Mouse (Mus musculus) brain, adult 2 months (tissue): ENCODE data around the gene Neurog1.

ENCODE experiments used
- DNase-seq: peaks from one replicate; pipeline ENCODE4 v3.0.0; 2011; ENCODE audit warnings: low read depth, low spot score

The Neurog1 gene

GRCm38 (mm10) chr13:56251924-56252619 lies at the start of gene Neurog1:
TSS of gene Neurog1 (minus strand) at chr13:56252163.
- no peak for DNase-seq

- no peak for DNase-seq
Observed at GRCm38 (mm10) chr13:56299336-56299735, 47.4 kb upstream of the Neurog1 start.

GRCm38 (mm10) chr13:56296659-56297020 lies 44.7 kb upstream of the Neurog1 start:
- DNase-seq: no peak

- DNase-seq: peak; percentile 75
Observed at GRCm38 (mm10) chr13:56295943-56296658, 44.1 kb upstream of the Neurog1 start, which contains the start of gene Cxcl14. TSS of gene Cxcl14 (minus strand) at chr13:56296551.

- no peak for DNase-seq
Observed at GRCm38 (mm10) chr13:56295586-56295942, 43.6 kb upstream of the Neurog1 start.

GRCm38 (mm10) chr13:56294908-56295307 lies 42.9 kb upstream of the Neurog1 start:
- no peak for DNase-seq

- DNase-seq: no peak
Observed at GRCm38 (mm10) chr13:56289998-56290397, 38.0 kb upstream of the Neurog1 start.

GRCm38 (mm10) chr13:56289261-56289660 lies 37.3 kb upstream of the Neurog1 start:
- no peak for DNase-seq

- no peak for DNase-seq
Observed at GRCm38 (mm10) chr13:56288601-56289000, 36.6 kb upstream of the Neurog1 start.

- DNase-seq: no peak
Observed at GRCm38 (mm10) chr13:56287091-56287490, 35.1 kb upstream of the Neurog1 start.

- no peak for DNase-seq
Observed at GRCm38 (mm10) chr13:56283321-56283720, 31.4 kb upstream of the Neurog1 start.

- DNase-seq: no peak
Observed at GRCm38 (mm10) chr13:56280356-56280755, 28.4 kb upstream of the Neurog1 start.

- peak; percentile 80 for DNase-seq
Observed at GRCm38 (mm10) chr13:56279439-56279838, 27.5 kb upstream of the Neurog1 start.

GRCm38 (mm10) chr13:56275171-56275570 lies 23.2 kb upstream of the Neurog1 start:
- DNase-seq: no peak

- DNase-seq: peak; percentile 17
Observed at GRCm38 (mm10) chr13:56270124-56270523, 18.2 kb upstream of the Neurog1 start.

GRCm38 (mm10) chr13:56267396-56267795 lies 15.4 kb upstream of the Neurog1 start:
- DNase-seq: no peak

GRCm38 (mm10) chr13:56266435-56266834 lies 14.5 kb upstream of the Neurog1 start:
- DNase-seq: peak; percentile 52

- peak; percentile 81 for DNase-seq
Observed at GRCm38 (mm10) chr13:56265661-56266060, 13.7 kb upstream of the Neurog1 start.

- no peak for DNase-seq
Observed at GRCm38 (mm10) chr13:56262269-56262668, 10.3 kb upstream of the Neurog1 start.

GRCm38 (mm10) chr13:56260344-56260780 lies 8.4 kb upstream of the Neurog1 start:
- DNase-seq: no peak

- DNase-seq: no peak
Observed at GRCm38 (mm10) chr13:56259926-56260250, 7.9 kb upstream of the Neurog1 start.

- peak; percentile 14 for DNase-seq
Observed at GRCm38 (mm10) chr13:56259021-56259925, 7.3 kb upstream of the Neurog1 start.
